Mouse (Mus musculus) common myeloid progenitor, adult 5-6 weeks (primary cell): ENCODE results near the gene Nav1. TPM values are rescaled to one million over a fixed set of nuclear protein-coding genes. Genes with fewer than 3 reads are reported as not detected.

Experiments used
- ATAC-seq: replicated peaks from 2 replicates; pipeline ENCODE4 v1.8.0; 2016; ENCODE audit warnings: low read depth, mild to moderate bottlenecking, moderate TSS enrichment, inconsistent platforms; ENCODE audit not compliant: poor library complexity, severe bottlenecking
- total RNA-seq: library from RNA; stranded (forward); fragments of 200-1000, 187-1606 nt; gene quantifications from 2 replicates; pipeline ENCODE4 v1.2.3, GENCODE M21; 2017

The Nav1 gene
- total RNA-seq, 1 experiment from 2014 or later = 7.7 TPM

DNA sequence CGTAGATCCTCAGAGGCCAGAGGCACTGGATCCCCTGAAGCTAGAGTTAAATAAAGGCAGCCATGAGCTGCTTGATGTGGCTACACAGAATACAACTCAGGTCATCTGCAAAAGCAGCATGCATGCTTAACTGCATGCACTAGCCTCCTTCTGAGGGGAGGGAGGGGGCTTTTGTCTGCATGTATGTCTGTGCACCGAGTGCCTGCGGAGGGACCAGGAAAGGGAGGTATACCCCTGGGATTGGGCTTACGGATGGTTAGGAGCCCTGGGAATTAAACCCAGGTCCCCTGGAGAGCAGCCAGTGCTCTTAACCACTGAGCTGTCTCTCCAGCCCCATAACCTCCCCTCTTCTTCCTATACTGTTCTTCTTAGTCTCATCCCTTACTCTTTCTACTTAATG, 195.0 kb downstream of the Nav1 start:
- no peak for ATAC-seq

- ATAC-seq = peak; percentile 78
Measured at GRCm38 (mm10) chr1:135410967-135411366, 196.1 kb downstream of the Nav1 start.

DNA sequence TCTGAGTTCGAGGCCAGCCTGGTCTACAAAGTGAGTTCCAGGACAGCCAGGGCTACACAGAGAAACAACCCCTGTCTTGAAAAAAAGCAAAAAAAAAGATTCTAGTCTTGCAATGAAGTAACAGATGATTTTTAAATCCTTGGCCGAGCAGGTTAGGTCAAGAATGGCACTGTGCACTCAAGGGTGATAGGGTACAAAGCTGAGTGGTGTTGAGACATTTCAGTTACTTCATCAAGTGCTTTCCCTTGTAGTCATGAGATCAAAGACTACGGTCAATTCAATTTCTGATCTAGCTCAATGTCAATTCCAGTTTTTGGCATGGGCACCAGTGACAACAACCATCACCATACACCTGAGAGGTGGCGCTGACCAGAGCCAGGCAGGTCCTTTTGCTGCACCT, 198.1 kb downstream of the Nav1 start:
- no peak for ATAC-seq

DNA sequence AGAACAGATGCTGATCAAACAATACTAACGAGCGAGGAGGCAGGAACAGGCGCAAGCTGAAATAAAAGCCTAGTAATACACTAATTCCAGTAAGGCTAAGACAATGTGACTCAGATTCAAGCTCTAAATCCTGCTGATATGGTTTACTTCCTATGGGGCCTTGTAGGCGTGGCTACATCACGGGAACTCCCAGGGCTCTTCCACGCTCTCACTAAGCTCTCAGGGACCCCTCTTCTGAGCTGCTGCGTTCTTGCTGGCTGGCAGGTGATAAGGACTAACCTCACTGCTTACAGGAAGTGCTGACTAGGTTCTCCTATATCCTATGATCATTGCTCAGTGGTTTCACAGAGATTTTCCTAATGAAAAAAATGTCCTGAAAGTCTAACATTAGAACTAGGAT, 201.7 kb downstream of the Nav1 start:
- no peak for ATAC-seq

DNA sequence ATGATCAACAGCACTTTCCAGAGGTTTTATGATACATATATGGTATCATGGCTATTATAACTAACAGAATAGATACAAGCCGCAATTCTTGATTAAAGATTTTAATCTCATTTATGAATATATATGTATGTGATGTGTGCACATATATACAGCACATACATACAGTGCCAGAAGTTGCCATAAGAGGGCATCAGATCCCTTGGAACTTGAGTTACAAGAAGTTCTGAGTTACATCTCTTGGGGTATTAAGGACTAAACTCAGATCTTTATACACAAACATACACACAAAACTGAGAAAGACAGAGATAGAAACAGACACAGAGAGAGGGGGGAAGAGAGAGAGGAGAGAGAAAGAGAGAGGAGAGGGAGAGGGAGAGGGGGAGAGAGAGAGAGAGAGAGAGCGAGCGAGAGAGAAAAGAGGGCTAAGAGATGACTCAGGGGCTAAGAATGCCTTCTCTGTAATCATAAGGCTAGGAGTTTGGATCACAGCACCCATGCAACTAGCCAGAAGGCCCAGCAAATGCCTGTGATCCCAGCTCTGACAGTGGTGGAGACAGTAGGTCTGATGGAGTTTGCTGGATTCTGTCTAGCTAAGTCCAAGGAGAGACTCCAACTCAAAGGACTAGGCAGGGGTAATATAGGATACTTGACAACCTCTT, 205.5 kb downstream of the Nav1 start:
- no peak for ATAC-seq

GRCm38 (mm10) chr1:135399466-135399865, 207.6 kb downstream of the Nav1 start:
- ATAC-seq = peak; percentile 80

DNA sequence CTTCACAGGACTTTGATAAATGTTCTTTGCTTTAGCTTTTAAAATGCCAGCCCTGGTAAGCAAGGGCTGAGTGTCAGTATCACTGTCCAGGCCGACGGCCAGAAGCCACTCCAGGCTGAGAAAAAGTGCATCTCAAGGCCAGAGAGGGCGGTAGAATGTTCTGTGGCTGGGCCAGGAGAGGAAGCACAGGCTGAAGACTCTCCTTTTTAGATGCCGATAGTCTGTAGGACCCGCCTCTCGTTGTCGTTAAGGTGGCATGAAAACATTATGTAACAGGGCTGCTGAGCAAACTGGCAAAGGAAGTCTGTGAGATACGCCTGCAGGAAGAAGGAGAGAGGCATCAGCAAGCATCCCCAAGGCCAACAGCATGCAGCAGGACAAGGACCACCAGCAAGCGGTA, 221.9 kb downstream of the Nav1 start:
- no peak for ATAC-seq

Other genes with a start within 250 kb of the Nav1 start
- gene Shisa4, start 232.1 kb downstream of the Nav1 start, total RNA-seq = 0.18 TPM in 1 of 2 replicates, not detected in the other
- 46.0 and 68.1 TPM in 2 replicates for gene Ipo9, start 176.8 kb downstream of the Nav1 start, total RNA-seq
- gene Csrp1, start 112.8 kb upstream of the Nav1 start, total RNA-seq = 161 and 170 TPM in 2 replicates
- 1.6 and 2.2 TPM in 2 replicates for gene Phlda3, start 158.8 kb upstream of the Nav1 start, total RNA-seq
- gene Tnni1, start 172.1 kb upstream of the Nav1 start, total RNA-seq = not detected in 2 replicates
- gene Lad1, start 211.3 kb upstream of the Nav1 start, total RNA-seq = not detected in 2 replicates
- not detected in 2 replicates for gene Tnnt2, start 229.1 kb upstream of the Nav1 start, total RNA-seq